Comparison of ENCODE assay signal across 8 mouse cellular contexts in genomic region chr5:75979108-75979507, GRCm38 (mm10). TPM values are rescaled to one million over a fixed set of nuclear protein-coding genes. Genes with fewer than 3 reads are reported as not detected.
DNase-seq lines count a peak whose midpoint lies in the region; ATAC-seq and TF ChIP-seq lines count a peak whose summit lies in the region.

No protein-coding gene starts in this region.

- H3K9ac ChIP-seq in ES-Bruce4 (ENCODE audit: low read depth, poor library complexity, severe bottlenecking): no peak overlapping the region
- H3K9ac ChIP-seq in embryonic facial prominence, embryonic 11.5 days (replicated peaks; ENCODE audit: low read length): no peak overlapping the region; the same call in 1 of the 2 replicates
- H3K9ac ChIP-seq in hindbrain, embryonic 12.5 days: no peak overlapping the region
- H3K9ac ChIP-seq in liver, embryonic 16.5 days (ENCODE audit: low read depth, low read length): no peak overlapping the region

- peaks cover 13% of the 10 kb centered on the region for H3K27me3 ChIP-seq in ES-Bruce4 (ENCODE audit: control insufficient read depth, insufficient read depth, low read length, poor library complexity, severe bottlenecking)
- H3K27me3 ChIP-seq in embryonic facial prominence, embryonic 11.5 days (ENCODE audit: control insufficient read depth, insufficient read depth, low read length): peaks cover 25% of the 10 kb centered on the region
- peaks cover 64% of the 10 kb centered on the region for H3K27me3 ChIP-seq in hindbrain, embryonic 12.5 days
- peaks cover 60% of the 10 kb centered on the region for H3K27me3 ChIP-seq in liver, embryonic 16.5 days (ENCODE audit: control insufficient read depth, insufficient read depth, low read depth, low read length)

- no peaks in the 10 kb centered on the region for H3K9me3 ChIP-seq in ES-Bruce4 (replicated peaks; ENCODE audit: control insufficient read depth, insufficient read depth, low read length, poor library complexity, severe bottlenecking)
- H3K9me3 ChIP-seq in embryonic facial prominence, embryonic 11.5 days (replicated peaks; ENCODE audit: control insufficient read depth, low read length): no peaks in the 10 kb centered on the region
- no peaks in the 10 kb centered on the region for H3K9me3 ChIP-seq in hindbrain, embryonic 12.5 days (replicated peaks)
- H3K9me3 ChIP-seq in liver, embryonic 16.5 days (replicated peaks; ENCODE audit: control insufficient read depth, low read length): no peaks in the 10 kb centered on the region

- H3K4me3 ChIP-seq in ES-Bruce4 (ENCODE audit: low read depth, low read length): peak overlapping the region; percentile 83
- peak overlapping the region; percentile 62 for H3K4me3 ChIP-seq in embryonic facial prominence, embryonic 11.5 days (ENCODE audit: low read depth, low read length)
- H3K4me3 ChIP-seq in hindbrain, embryonic 12.5 days: peak overlapping the region; percentile 61; the same call in 1 of the 2 replicates
- 0 out of 2 replicates have a peak overlapping the region, but pooled peaks have one; percentile 54 for H3K4me3 ChIP-seq in liver, embryonic 16.5 days (ENCODE audit: low read depth, low read length)

- no peak for TF ChIP-seq EP300 in ES-Bruce4 (IDR thresholded peaks at IDR 0.05; ENCODE audit: insufficient read depth, low read depth, low read length)

- DNase-seq in embryonic facial prominence, embryonic 11.5 days (ENCODE audit: low spot score): no peak
- no peak for DNase-seq in T-cell, adult 2 months (ENCODE audit: low spot score)
- DNase-seq in cerebellum, postnatal 10 days: no peak
- DNase-seq in urinary bladder, adult 2 months (ENCODE audit: low spot score): no peak
- no peak for DNase-seq in MN1 (ENCODE audit: low spot score)

- no peak for TF ChIP-seq POLR2A in ES-Bruce4 (IDR thresholded peaks at IDR 0.05; ENCODE audit: insufficient read depth, low read length)

- ATAC-seq in embryonic facial prominence, embryonic 11.5 days (replicated peaks; ENCODE audit: insufficient number of reproducible peaks, low FRiP score, low TSS enrichment, low read depth): no peak
- no peak for ATAC-seq in hindbrain, embryonic 12.5 days (ENCODE audit: low FRiP score)
- no peak for ATAC-seq in liver, embryonic 16.5 days (ENCODE audit: low read depth)

- no peaks in the 10 kb centered on the region for H3K4me1 ChIP-seq in ES-Bruce4 (ENCODE audit: control insufficient read depth, insufficient read depth, low read length)
- H3K4me1 ChIP-seq in embryonic facial prominence, embryonic 11.5 days (ENCODE audit: control insufficient read depth, insufficient read depth, low read length): peaks cover 5% of the 10 kb centered on the region; the same call in 1 of the 2 replicates
- H3K4me1 ChIP-seq in hindbrain, embryonic 12.5 days: peaks cover 18% of the 10 kb centered on the region
- H3K4me1 ChIP-seq in liver, embryonic 16.5 days (ENCODE audit: control insufficient read depth, low read depth, low read length): peaks cover 4% of the 10 kb centered on the region; the same call in 1 of the 2 replicates

- no peak for TF ChIP-seq CTCF in ES-Bruce4 (IDR thresholded peaks at IDR 0.05; ENCODE audit: low read depth, low read length)

- no peaks in the 10 kb centered on the region for H3K36me3 ChIP-seq in ES-Bruce4 (ENCODE audit: control insufficient read depth, insufficient read depth, low read length, poor library complexity, severe bottlenecking)
- no peaks in the 10 kb centered on the region for H3K36me3 ChIP-seq in embryonic facial prominence, embryonic 11.5 days (replicated peaks; ENCODE audit: control insufficient read depth, insufficient read depth, low read depth, low read length)
- no peaks in the 10 kb centered on the region for H3K36me3 ChIP-seq in hindbrain, embryonic 12.5 days
- no peaks in the 10 kb centered on the region for H3K36me3 ChIP-seq in liver, embryonic 16.5 days (ENCODE audit: control insufficient read depth, insufficient read depth)

- peak overlapping the region; percentile 99 for H3K4me2 ChIP-seq in embryonic facial prominence, embryonic 11.5 days (ENCODE audit: low read depth, low read length)
- H3K4me2 ChIP-seq in hindbrain, embryonic 12.5 days (replicated peaks): peak overlapping the region; percentile 98
- H3K4me2 ChIP-seq in liver, embryonic 16.5 days (ENCODE audit: low read depth, low read length): peak overlapping the region; percentile 57

- WGBS in embryonic facial prominence, embryonic 11.5 days: 5% methylated on average over 8 of the region's 8 CpGs
- 3% methylated on average over 8 of the region's 8 CpGs for WGBS in hindbrain, embryonic 12.5 days
- 9% methylated on average over 8 of the region's 8 CpGs for WGBS in liver, embryonic 16.5 days (ENCODE audit: insufficient replicate concordance)

- no peak overlapping the region for H3K27ac ChIP-seq in ES-Bruce4 (ENCODE audit: insufficient read depth, low read length)
- H3K27ac ChIP-seq in embryonic facial prominence, embryonic 11.5 days (replicated peaks; ENCODE audit: low read depth, low read length): no peak overlapping the region
- no peak overlapping the region for H3K27ac ChIP-seq in hindbrain, embryonic 12.5 days
- no peak overlapping the region for H3K27ac ChIP-seq in liver, embryonic 16.5 days (ENCODE audit: low read length)

RNA-seq across cellular contexts. Expression of gene Kdr, which starts 0.8 kb away (rescaled TPM):
- polyA plus RNA-seq in ES-Bruce4 (2011; ENCODE audit: insufficient read depth, insufficient read length, low read depth, missing spikeins): 0.46 and 0.52 TPM in 2 replicates
- polyA plus RNA-seq in embryonic facial prominence, embryonic 11.5 days (2014; fragmentation: Nextera tagmentation; extraction: Ambion mirVana): 22.4 and 26.7 TPM in 2 replicates
- 31.4 and 32.0 TPM in 2 replicates for polyA plus RNA-seq in hindbrain, embryonic 12.5 days (2016; fragmentation: Nextera tagmentation; extraction: Ambion mirVana)
- 8.6 and 9.6 TPM in 2 replicates for polyA plus RNA-seq in liver, embryonic 16.5 days (2015; fragmentation: Nextera tagmentation; extraction: Ambion mirVana)
- polyA plus RNA-seq in urinary bladder, adult 2 months (2012; rRNA removed): 11.8 and 14.6 TPM in 2 replicates
